Mouse (Mus musculus): ENCODE results near the gene Rtl5. TPM values are rescaled to one million over a fixed set of nuclear protein-coding genes. Genes with fewer than 3 reads are reported as not detected.

Gene Rtl5
- polyA plus RNA-seq, 1 experiment from 2014 or later, result 2.9 TPM

DNA sequence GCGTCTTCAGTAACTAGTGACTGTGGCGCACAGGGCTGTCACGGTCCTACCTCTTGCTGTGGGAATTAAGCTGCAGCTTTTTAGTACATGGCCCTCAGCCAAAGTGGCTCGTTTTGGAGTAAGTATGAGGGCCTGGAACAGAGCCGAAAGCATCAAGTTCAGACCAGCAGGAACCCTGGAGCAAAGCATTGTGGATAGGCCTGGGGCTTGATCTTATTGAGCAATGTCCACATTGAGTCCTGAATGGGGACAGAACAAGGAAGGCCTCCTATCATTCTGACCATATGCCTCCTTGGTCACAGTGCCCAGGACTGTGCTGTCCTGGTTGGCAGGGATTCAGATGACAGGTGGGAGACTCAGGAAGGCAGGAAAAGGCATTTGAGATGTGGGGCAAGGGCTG lies 10.9 kb downstream of the Rtl5 start:
- no peaks in the 10 kb centered on the region for H3K9me3 ChIP-seq (replicated peaks)
- H3K27ac ChIP-seq, result no peak overlapping the region
- no peak for DNase-seq (ENCODE audit: low spot score)
- H3K27me3 ChIP-seq (ENCODE audit: low read depth, poor library complexity, severe bottlenecking), result peaks cover 79% of the 10 kb centered on the region
- peaks cover 17% of the 10 kb centered on the region for H3K4me1 ChIP-seq
- H3K4me3 ChIP-seq, result no peak overlapping the region
- no peaks in the 10 kb centered on the region for H3K36me3 ChIP-seq
- 88% methylated on average over 5 of the region's 5 CpGs for WGBS

DNA sequence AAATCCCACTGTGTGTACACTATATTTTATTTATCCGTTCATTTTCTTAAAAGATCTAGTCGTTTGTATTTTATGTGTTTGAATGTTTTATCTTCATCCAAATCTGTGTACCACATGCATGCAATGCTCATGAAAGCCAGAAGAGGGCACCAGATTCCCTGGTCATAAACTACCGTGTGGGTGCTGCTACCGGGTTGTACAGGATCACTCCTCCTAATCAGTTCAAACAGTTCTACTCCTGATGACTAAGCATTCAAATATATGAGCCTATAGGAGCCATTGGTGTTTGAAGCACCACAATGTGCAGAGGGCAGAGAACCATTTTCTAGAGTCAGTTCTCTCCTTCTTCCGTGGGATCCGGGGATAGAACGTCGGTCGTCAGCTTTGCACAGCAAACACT lies 11.7 kb downstream of the Rtl5 start:
- Histone ChIP-seq H3K27ac (no peak overlapping the region), H3K4me3 (no peak overlapping the region), H3K4me1 (peaks cover 12% of the 10 kb centered on the region), H3K27me3 (ENCODE audit: low read depth, poor library complexity, severe bottlenecking) (peaks cover 75% of the 10 kb centered on the region), H3K9me3 (replicated peaks) (no peaks in the 10 kb centered on the region), H3K36me3 (no peaks in the 10 kb centered on the region)
- WGBS, result 63% methylated on average over 9 of the region's 9 CpGs
- no peak for DNase-seq (ENCODE audit: low spot score)

GRCm38 (mm10) chrX:102054009-102054408 lies 17.1 kb downstream of the Rtl5 start:
- Histone ChIP-seq H3K4me1 (no peaks in the 10 kb centered on the region), H3K9me3 (replicated peaks) (no peaks in the 10 kb centered on the region), H3K36me3 (no peaks in the 10 kb centered on the region), H3K27me3 (ENCODE audit: low read depth, poor library complexity, severe bottlenecking) (peaks cover 80% of the 10 kb centered on the region), H3K27ac (no peak overlapping the region), H3K4me3 (no peak overlapping the region)
- WGBS, result 91% methylated on average over 4 of the region's 4 CpGs
- DNase-seq (ENCODE audit: low spot score), result no peak

- H3K27me3 ChIP-seq (ENCODE audit: low read depth, poor library complexity, severe bottlenecking), result peaks cover 83% of the 10 kb centered on the region
- H3K9me3 ChIP-seq (replicated peaks), result no peaks in the 10 kb centered on the region
- no peak overlapping the region for H3K4me3 ChIP-seq
- H3K4me1 ChIP-seq, result no peaks in the 10 kb centered on the region
- no peak overlapping the region for H3K27ac ChIP-seq
- no peaks in the 10 kb centered on the region for H3K36me3 ChIP-seq
- 85% methylated on average over 2 of the region's 2 CpGs for WGBS
- DNase-seq (ENCODE audit: low spot score), result no peak
Measured at GRCm38 (mm10) chrX:102053371-102053770, 17.7 kb downstream of the Rtl5 start.

DNA sequence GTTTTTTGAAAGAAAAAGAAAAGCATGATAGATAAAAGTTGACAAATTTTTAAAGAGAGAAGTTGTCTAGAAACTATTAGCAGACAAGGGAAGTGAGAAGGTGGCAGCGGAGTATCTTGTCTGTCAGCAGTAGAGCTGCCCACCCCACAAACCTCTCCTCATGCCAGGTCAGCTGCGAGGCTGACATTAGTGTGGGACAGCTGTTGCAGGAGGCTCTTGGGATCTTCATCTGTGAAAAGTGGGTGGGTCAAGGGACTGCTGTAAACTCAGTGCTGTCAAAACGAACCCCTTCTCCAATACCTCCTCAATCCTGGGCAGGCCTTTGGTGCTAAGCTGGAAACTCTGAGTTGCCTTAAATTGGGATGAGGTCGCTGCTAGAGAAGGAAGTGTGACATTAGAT lies 19.9 kb downstream of the Rtl5 start:
- 76% methylated on average over 4 of the region's 4 CpGs for WGBS
- H3K27me3 ChIP-seq (ENCODE audit: low read depth, poor library complexity, severe bottlenecking), result peaks cover 84% of the 10 kb centered on the region
- no peak for DNase-seq (ENCODE audit: low spot score)
- H3K9me3 ChIP-seq (replicated peaks), result no peaks in the 10 kb centered on the region
- H3K4me3 ChIP-seq, result no peak overlapping the region
- H3K27ac ChIP-seq, result no peak overlapping the region
- no peaks in the 10 kb centered on the region for H3K4me1 ChIP-seq
- no peaks in the 10 kb centered on the region for H3K36me3 ChIP-seq

GRCm38 (mm10) chrX:102050552-102050951 lies 20.6 kb downstream of the Rtl5 start:
- H3K27me3 ChIP-seq (ENCODE audit: low read depth, poor library complexity, severe bottlenecking), result peaks cover 88% of the 10 kb centered on the region
- no peaks in the 10 kb centered on the region for H3K9me3 ChIP-seq (replicated peaks)
- H3K36me3 ChIP-seq, result no peaks in the 10 kb centered on the region
- no peak overlapping the region for H3K4me3 ChIP-seq
- DNase-seq (ENCODE audit: low spot score), result no peak
- WGBS, result 85% methylated on average over 6 of the region's 6 CpGs
- no peak overlapping the region for H3K27ac ChIP-seq
- no peaks in the 10 kb centered on the region for H3K4me1 ChIP-seq

GRCm38 (mm10) chrX:102042386-102042785 lies 28.7 kb downstream of the Rtl5 start:
- Histone ChIP-seq H3K36me3 (no peaks in the 10 kb centered on the region), H3K4me3 (no peak overlapping the region), H3K27ac (no peak overlapping the region), H3K4me1 (no peaks in the 10 kb centered on the region), H3K27me3 (ENCODE audit: low read depth, poor library complexity, severe bottlenecking) (peaks cover 90% of the 10 kb centered on the region), H3K9me3 (replicated peaks) (no peaks in the 10 kb centered on the region)
- no peak for DNase-seq (ENCODE audit: low spot score)
- 85% methylated on average over 4 of the region's 4 CpGs for WGBS

DNA sequence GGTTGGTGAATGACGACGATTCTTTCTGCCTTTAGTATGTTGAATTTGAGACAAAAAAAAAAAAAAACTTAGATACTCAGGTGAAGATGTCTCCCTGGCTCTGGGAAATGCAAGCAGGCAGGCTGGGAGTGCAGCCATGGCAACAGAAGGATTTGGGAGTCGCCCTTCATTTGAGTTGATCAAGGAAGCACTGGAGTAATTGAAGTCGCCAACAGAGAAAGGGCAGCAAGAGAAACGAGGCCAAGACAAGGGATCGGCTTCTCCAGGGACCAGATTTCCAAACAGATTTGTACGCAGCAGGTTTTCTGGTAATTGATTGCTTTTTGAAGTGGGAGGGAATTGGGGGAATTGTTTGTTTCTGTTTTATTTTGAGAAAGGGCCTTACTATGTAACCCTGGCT lies 29.5 kb downstream of the Rtl5 start:
- 68% methylated on average over 7 of the region's 7 CpGs for WGBS
- H3K27me3 ChIP-seq (ENCODE audit: low read depth, poor library complexity, severe bottlenecking), result peaks cover 94% of the 10 kb centered on the region
- DNase-seq (ENCODE audit: low spot score), result no peak

GRCm38 (mm10) chrX:102037506-102037905 lies 33.6 kb downstream of the Rtl5 start:
- DNase-seq (ENCODE audit: low spot score), result no peak
- H3K4me1 ChIP-seq, result no peaks in the 10 kb centered on the region
- H3K36me3 ChIP-seq, result no peaks in the 10 kb centered on the region
- peaks cover 95% of the 10 kb centered on the region for H3K27me3 ChIP-seq (ENCODE audit: low read depth, poor library complexity, severe bottlenecking)
- no peaks in the 10 kb centered on the region for H3K9me3 ChIP-seq (replicated peaks)
- no peak overlapping the region for H3K27ac ChIP-seq
- H3K4me3 ChIP-seq, result no peak overlapping the region
- WGBS, result 84% methylated on average over 2 of the region's 2 CpGs

More for the DNA sequence above, 29.5 kb downstream of the Rtl5 start:
- Histone ChIP-seq H3K4me3 (no peak overlapping the region), H3K36me3 (no peaks in the 10 kb centered on the region), H3K9me3 (replicated peaks) (no peaks in the 10 kb centered on the region), H3K4me1 (no peaks in the 10 kb centered on the region), H3K27ac (no peak overlapping the region)

DNA sequence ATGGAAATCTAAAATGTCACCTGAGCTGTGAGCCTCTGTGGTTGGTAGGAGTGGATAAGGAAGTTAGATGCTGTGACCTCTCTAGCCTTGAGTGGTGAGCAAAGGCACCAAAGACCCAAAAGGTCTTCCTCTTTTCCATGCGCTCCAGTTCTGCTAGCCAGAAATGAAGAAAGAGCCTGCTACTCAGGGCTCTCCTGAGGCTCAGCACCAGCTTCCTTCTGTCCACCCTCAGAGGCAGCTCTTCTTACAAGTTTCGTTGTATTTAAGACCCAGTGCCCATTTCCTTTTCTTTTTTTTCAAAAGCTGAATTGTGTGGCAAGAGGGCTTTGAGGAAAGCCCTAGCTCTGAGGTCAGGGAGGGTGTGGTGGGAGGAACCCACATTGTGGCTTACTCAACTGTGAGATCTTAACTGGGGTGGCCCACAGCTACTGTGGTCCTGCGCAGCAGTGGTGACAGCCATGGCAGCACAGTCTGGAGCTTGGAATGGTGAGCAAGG lies 34.2 kb downstream of the Rtl5 start:
- Histone ChIP-seq H3K27ac (no peak overlapping the region), H3K4me3 (no peak overlapping the region), H3K36me3 (no peaks in the 10 kb centered on the region), H3K27me3 (ENCODE audit: low read depth, poor library complexity, severe bottlenecking) (peaks cover 93% of the 10 kb centered on the region), H3K4me1 (no peaks in the 10 kb centered on the region), H3K9me3 (replicated peaks) (no peaks in the 10 kb centered on the region)
- DNase-seq (ENCODE audit: low spot score), result no peak
- WGBS, result 91% methylated on average over 3 of the region's 3 CpGs

DNA sequence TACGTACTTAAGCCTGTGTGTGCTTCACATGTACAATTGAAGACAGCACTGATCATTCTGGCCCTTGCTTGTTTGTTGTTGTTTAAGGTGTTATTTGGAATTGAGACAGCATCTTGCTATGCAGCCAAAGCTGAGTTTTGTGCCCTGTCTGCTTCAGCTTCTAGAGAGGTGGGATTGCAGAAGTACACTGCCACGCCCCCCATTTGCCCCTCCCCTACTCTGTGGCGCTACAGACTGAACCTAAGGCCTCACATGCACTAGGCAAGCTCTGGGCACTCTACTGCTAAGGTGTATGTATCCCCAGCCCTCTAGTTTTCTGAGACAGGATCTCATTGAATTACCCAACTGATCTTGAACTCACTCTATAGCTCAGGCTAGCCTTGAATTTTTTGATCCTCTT lies 35.4 kb downstream of the Rtl5 start:
- H3K4me3 ChIP-seq, result no peak overlapping the region
- WGBS, result 58% methylated on average over 3 of the region's 3 CpGs
- DNase-seq (ENCODE audit: low spot score), result no peak
- H3K27me3 ChIP-seq (ENCODE audit: low read depth, poor library complexity, severe bottlenecking), result peaks cover 94% of the 10 kb centered on the region
- H3K27ac ChIP-seq, result no peak overlapping the region
- H3K4me1 ChIP-seq, result no peaks in the 10 kb centered on the region
- H3K36me3 ChIP-seq, result no peaks in the 10 kb centered on the region
- no peaks in the 10 kb centered on the region for H3K9me3 ChIP-seq (replicated peaks)

GRCm38 (mm10) chrX:102033566-102033965 lies 37.5 kb downstream of the Rtl5 start:
- no peak for DNase-seq (ENCODE audit: low spot score)
- H3K36me3 ChIP-seq, result no peaks in the 10 kb centered on the region
- no peak overlapping the region for H3K4me3 ChIP-seq
- H3K27ac ChIP-seq, result no peak overlapping the region
- WGBS, result 100% methylated on average over 2 of the region's 2 CpGs
- no peaks in the 10 kb centered on the region for H3K4me1 ChIP-seq
- H3K27me3 ChIP-seq (ENCODE audit: low read depth, poor library complexity, severe bottlenecking), result peaks cover 97% of the 10 kb centered on the region
- H3K9me3 ChIP-seq (replicated peaks), result no peaks in the 10 kb centered on the region

- 87% methylated on average over 8 of the region's 8 CpGs for whole genome bisulfite sequencing
- Histone ChIP-seq H3K27me3 (ENCODE audit: low read depth, poor library complexity, severe bottlenecking) (peaks cover 97% of the 10 kb centered on the region), H3K27ac (no peak overlapping the region), H3K9me3 (replicated peaks) (no peaks in the 10 kb centered on the region), H3K4me1 (no peaks in the 10 kb centered on the region), H3K4me3 (no peak overlapping the region), H3K36me3 (no peaks in the 10 kb centered on the region)
- DNase-seq (ENCODE audit: low spot score), result no peak
Measured at GRCm38 (mm10) chrX:102032431-102032830, 38.7 kb downstream of the Rtl5 start.

DNA sequence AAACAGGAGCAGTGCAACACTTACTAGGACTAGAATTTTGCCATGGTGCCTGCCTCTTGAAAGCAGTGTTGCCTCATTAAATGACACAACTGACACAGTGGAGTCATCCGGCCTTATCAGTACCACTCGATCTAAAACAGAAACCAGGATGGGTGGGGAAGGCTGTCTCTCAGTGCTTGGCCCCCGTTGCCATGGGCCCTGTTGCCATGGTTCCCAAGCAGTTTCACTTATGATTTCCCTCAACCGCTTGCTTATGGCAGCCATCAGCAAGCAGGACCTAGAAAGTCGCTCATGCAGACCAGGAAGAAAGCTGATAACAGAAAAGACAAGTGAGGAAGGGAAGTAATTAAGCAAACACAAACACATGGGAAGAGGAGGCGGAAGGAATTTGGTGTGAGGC lies 39.3 kb downstream of the Rtl5 start:
- no peaks in the 10 kb centered on the region for H3K36me3 ChIP-seq
- H3K27ac ChIP-seq, result no peak overlapping the region
- H3K9me3 ChIP-seq (replicated peaks), result no peaks in the 10 kb centered on the region
- no peaks in the 10 kb centered on the region for H3K4me1 ChIP-seq
- whole genome bisulfite sequencing, result 45% methylated on average over 6 of the region's 6 CpGs
- H3K27me3 ChIP-seq (ENCODE audit: low read depth, poor library complexity, severe bottlenecking), result peaks cover 97% of the 10 kb centered on the region
- DNase-seq (ENCODE audit: low spot score), result no peak
- H3K4me3 ChIP-seq, result no peak overlapping the region

Data from limb, embryonic 10.5 days (tissue).